Mouse (Mus musculus): ENCODE measurements around the gene Gm17571. TPM values are rescaled to one million over a fixed set of nuclear protein-coding genes. Genes with fewer than 3 reads are reported as not detected.

Gm17571 gene
- polyA plus RNA-seq, 1 experiment from 2014 or later, result not detected

DNA sequence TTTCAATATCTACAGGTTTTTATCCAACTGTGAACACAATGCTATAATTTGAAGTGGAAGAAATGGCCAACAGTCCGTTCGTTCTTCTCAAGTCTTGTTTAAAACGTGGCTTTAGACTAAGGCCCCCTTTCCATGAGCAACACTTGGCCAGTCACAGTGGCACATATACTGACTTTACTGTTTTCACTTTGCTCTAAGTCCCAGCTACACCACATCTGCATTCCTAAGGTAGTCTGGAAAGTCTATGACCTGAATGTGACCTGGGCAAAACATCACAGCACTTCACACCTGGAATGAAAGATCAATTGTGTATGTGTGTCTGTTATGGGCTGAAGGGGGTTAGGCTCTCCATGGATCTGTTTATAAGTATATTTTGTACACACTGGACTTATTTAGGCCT is 2.2 kb upstream of the Gm17571 start:
- no peak for ATAC-seq (ENCODE audit: insufficient read depth, low FRiP score, low read depth)
- H3K27ac ChIP-seq, result no peak overlapping the region
- no peak overlapping the region for H3K9ac ChIP-seq
- H3K36me3 ChIP-seq, result no peaks in the 10 kb centered on the region
- H3K4me2 ChIP-seq, result no peak overlapping the region
- H3K27me3 ChIP-seq (replicated peaks), result no peaks in the 10 kb centered on the region
- H3K4me1 ChIP-seq, result no peaks in the 10 kb centered on the region
- 88% methylated on average over 3 of the region's 3 CpGs for WGBS
- H3K9me3 ChIP-seq, result no peaks in the 10 kb centered on the region
- no peak overlapping the region for H3K4me3 ChIP-seq (replicated peaks)

- Histone ChIP-seq H3K4me2 (no peak overlapping the region), H3K27me3 (replicated peaks) (no peaks in the 10 kb centered on the region), H3K9me3 (no peaks in the 10 kb centered on the region), H3K9ac (no peak overlapping the region), H3K4me1 (0 out of 2 replicates have a peak, but pooled peaks cover 2% of the 10 kb centered on the region), H3K36me3 (no peaks in the 10 kb centered on the region), H3K27ac (no peak overlapping the region), H3K4me3 (replicated peaks) (no peak overlapping the region)
- 87% methylated on average over 1 of the region's 1 CpGs for WGBS
- no peak for ATAC-seq (ENCODE audit: insufficient read depth, low FRiP score, low read depth)
These were observed 317 bp downstream of the Gm17571 start for GRCm38 (mm10) chr9:13446236-13446635.

GRCm38 (mm10) chr9:13443484-13444211 is 2.9 kb downstream of the Gm17571 start:
- no peaks in the 10 kb centered on the region for H3K36me3 ChIP-seq
- 38% methylated on average over 1 of the region's 1 CpGs for WGBS
- no peak overlapping the region for H3K4me3 ChIP-seq (replicated peaks)
- no peaks in the 10 kb centered on the region for H3K27me3 ChIP-seq (replicated peaks)
- H3K4me1 ChIP-seq, result 0 out of 2 replicates have a peak, but pooled peaks cover 2% of the 10 kb centered on the region
- no peak overlapping the region for H3K27ac ChIP-seq
- ATAC-seq (ENCODE audit: insufficient read depth, low FRiP score, low read depth), result no peak
- H3K9me3 ChIP-seq, result no peaks in the 10 kb centered on the region
- no peak overlapping the region for H3K4me2 ChIP-seq
- H3K9ac ChIP-seq, result no peak overlapping the region

DNA sequence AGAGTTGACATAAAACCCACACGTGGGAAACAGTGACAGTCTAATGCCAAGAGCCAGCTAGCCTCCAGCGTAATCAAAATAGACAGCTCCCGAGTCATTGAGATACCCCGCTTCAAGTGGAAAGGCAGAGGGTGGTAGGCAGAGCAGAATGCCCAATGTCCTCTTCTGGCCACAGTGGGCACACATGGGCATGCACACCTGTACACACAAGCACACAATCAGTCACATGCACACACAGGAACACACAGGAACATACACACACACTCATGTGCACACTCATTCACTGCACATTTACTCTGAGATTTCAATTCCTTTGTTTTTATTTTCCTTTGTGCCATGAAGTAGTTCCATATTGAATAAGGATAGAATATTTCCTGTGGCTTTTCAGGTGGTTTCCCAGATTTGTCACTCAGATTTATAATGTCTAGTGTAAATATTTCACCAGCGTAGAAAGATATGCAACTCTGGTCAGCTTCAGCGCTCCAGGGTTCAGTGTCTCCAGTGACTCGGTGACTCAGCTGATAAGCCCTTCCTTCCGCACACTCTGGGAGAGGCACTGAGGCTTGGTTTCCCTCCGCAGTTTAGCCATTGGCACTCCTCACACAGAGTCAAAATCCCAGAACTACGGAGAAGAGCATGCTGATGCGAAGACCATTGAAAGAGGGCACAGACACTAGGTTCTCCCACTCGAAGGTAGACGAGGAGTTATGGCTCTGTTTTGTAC is 4.4 kb downstream of the Gm17571 start:
- 0 out of 2 replicates have a peak overlapping the region, but pooled peaks have one; percentile 12 for H3K27ac ChIP-seq
- H3K27me3 ChIP-seq (replicated peaks), result no peaks in the 10 kb centered on the region
- WGBS, result 63% methylated on average over 13 of the region's 13 CpGs
- no peak overlapping the region for H3K4me3 ChIP-seq (replicated peaks)
- no peak overlapping the region for H3K9ac ChIP-seq
- no peak overlapping the region for H3K4me2 ChIP-seq
- no peaks in the 10 kb centered on the region for H3K36me3 ChIP-seq
- 0 out of 2 replicates have a peak, but pooled peaks cover 2% of the 10 kb centered on the region for H3K4me1 ChIP-seq
- no peaks in the 10 kb centered on the region for H3K9me3 ChIP-seq
- ATAC-seq (ENCODE audit: insufficient read depth, low FRiP score, low read depth), result peak; percentile 82

DNA sequence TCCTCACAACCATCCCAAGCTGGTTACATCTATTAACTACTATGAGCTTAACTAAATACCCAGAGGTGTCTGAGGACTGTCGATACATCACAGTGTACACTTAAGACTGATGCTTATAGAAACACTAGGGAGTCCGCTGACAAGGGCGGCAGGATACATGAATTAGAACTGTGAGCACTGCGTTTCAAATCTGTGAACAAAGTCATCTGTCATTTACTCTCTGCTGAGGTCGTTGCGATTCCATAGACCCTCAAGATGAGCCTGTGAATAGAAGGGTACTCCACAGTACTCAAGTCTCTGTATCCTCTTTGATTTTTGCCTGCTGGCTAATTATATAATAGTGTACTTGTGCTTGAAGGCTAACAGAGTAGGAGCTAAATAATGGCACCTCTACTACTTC is 5.6 kb downstream of the Gm17571 start:
- no peaks in the 10 kb centered on the region for H3K27me3 ChIP-seq (replicated peaks)
- no peak overlapping the region for H3K27ac ChIP-seq
- WGBS, result 78% methylated on average over 6 of the region's 6 CpGs
- H3K36me3 ChIP-seq, result no peaks in the 10 kb centered on the region
- no peaks in the 10 kb centered on the region for H3K9me3 ChIP-seq
- H3K9ac ChIP-seq, result no peak overlapping the region
- H3K4me1 ChIP-seq, result 0 out of 2 replicates have a peak, but pooled peaks cover 2% of the 10 kb centered on the region
- H3K4me3 ChIP-seq (replicated peaks), result no peak overlapping the region
- no peak overlapping the region for H3K4me2 ChIP-seq
- ATAC-seq (ENCODE audit: insufficient read depth, low FRiP score, low read depth), result no peak

- H3K9ac ChIP-seq, result no peak overlapping the region
- H3K27ac ChIP-seq, result no peak overlapping the region
- H3K4me2 ChIP-seq, result no peak overlapping the region
- H3K27me3 ChIP-seq (replicated peaks), result no peaks in the 10 kb centered on the region
- no peaks in the 10 kb centered on the region for H3K9me3 ChIP-seq
- H3K4me1 ChIP-seq, result 0 out of 2 replicates have a peak, but pooled peaks cover 1% of the 10 kb centered on the region
- H3K36me3 ChIP-seq, result no peaks in the 10 kb centered on the region
- no peak overlapping the region for H3K4me3 ChIP-seq (replicated peaks)
- 69% methylated on average over 6 of the region's 6 CpGs for WGBS
- no peak for ATAC-seq (ENCODE audit: insufficient read depth, low FRiP score, low read depth)
These were observed 13.0 kb downstream of the Gm17571 start for GRCm38 (mm10) chr9:13433501-13434090.

DNA sequence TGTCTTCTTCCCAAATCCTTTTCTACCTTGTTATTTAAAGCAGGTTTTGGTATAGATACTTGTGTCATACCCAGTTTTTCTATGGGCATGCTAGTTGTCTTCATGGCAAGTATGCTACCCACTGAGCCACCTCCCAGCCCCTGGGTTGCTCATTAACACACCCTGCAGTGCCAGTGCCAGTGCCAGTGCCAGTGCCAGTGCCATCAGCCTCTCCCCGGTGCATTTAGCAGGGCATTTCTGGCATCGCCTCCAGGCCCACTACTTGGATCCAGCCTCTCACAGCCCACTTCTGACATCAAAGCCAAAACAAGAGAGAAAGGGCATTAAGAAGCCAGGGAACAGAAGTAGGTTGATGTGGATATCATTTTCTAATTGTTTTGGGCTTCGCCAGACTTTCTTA is 14.9 kb downstream of the Gm17571 start:
- Histone ChIP-seq H3K27ac (no peak overlapping the region), H3K4me3 (replicated peaks) (no peak overlapping the region), H3K4me2 (no peak overlapping the region), H3K4me1 (0 out of 2 replicates have a peak, but pooled peaks cover 3% of the 10 kb centered on the region), H3K9ac (no peak overlapping the region), H3K27me3 (replicated peaks) (no peaks in the 10 kb centered on the region), H3K36me3 (no peaks in the 10 kb centered on the region), H3K9me3 (no peaks in the 10 kb centered on the region)
- no peak for ATAC-seq (ENCODE audit: insufficient read depth, low FRiP score, low read depth)
- WGBS, result 85% methylated on average over 3 of the region's 3 CpGs

- Histone ChIP-seq H3K36me3 (no peaks in the 10 kb centered on the region), H3K4me2 (no peak overlapping the region), H3K9me3 (no peaks in the 10 kb centered on the region), H3K4me3 (replicated peaks) (no peak overlapping the region), H3K9ac (no peak overlapping the region), H3K4me1 (0 out of 2 replicates have a peak, but pooled peaks cover 3% of the 10 kb centered on the region), H3K27ac (no peak overlapping the region), H3K27me3 (replicated peaks) (no peaks in the 10 kb centered on the region)
- ATAC-seq (ENCODE audit: insufficient read depth, low FRiP score, low read depth), result no peak
These were observed 15.8 kb downstream of the Gm17571 start for GRCm38 (mm10) chr9:13430744-13431143.

DNA sequence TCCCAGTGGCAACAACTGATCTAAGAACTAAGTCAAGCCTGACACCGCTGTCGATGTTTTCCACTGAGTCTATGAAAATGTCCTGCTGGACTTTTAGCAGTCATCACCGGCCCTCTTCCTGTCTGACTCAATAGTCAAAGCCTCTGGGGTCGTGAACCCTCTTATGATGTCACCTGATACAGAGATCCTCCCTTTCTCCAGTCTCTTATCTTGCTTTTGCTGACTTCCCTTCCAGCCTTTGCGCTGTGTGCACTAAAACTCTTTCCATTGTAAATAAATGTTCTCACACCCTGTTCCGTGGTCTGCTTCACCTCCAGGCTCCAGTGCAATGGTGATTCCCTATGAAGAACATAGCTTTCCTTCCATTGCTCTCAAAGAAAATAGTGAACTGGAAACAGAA is 16.3 kb downstream of the Gm17571 start:
- no peaks in the 10 kb centered on the region for H3K27me3 ChIP-seq (replicated peaks)
- H3K4me2 ChIP-seq, result no peak overlapping the region
- H3K9me3 ChIP-seq, result no peaks in the 10 kb centered on the region
- no peaks in the 10 kb centered on the region for H3K36me3 ChIP-seq
- 57% methylated on average over 6 of the region's 6 CpGs for WGBS
- H3K4me1 ChIP-seq, result peaks cover 6% of the 10 kb centered on the region; the same call in 1 of the 2 replicates
- H3K27ac ChIP-seq, result no peak overlapping the region
- no peak overlapping the region for H3K4me3 ChIP-seq (replicated peaks)
- no peak overlapping the region for H3K9ac ChIP-seq
- peak; percentile 43; the same call in 1 of the 2 replicates for ATAC-seq (ENCODE audit: insufficient read depth, low FRiP score, low read depth)

DNA sequence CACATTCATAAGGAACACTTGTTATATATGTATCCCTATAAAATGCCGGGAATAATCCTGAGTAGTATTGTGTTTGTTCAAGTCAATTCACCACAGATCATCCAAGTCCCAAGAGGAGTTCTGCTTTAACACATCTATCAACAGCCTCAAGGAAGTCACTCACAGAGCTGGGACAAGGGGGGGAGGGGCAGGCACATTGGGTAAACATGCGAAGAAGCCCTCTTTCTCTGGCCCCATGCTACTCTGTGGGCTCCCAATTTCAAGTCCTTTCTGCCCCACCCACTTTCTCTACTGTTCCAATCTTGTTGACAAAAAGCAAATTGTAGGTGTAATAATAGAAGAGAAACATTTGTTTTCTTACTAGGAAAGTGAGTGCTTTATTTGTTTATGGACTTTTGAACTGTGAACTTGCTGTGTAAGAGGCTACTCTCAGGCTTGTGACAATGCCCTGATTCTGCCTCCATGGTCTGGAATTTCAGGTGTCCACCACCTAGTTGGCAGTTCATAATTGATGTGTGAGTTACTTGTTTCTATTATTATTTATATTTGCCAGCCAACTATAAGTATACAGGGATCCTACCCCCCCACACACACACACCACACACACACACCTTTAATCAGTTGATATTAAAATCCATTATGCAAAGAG is 17.0 kb downstream of the Gm17571 start:
- H3K27ac ChIP-seq, result no peak overlapping the region
- no peaks in the 10 kb centered on the region for H3K27me3 ChIP-seq (replicated peaks)
- H3K4me3 ChIP-seq (replicated peaks), result no peak overlapping the region
- WGBS, result 40% methylated on average over 2 of the region's 2 CpGs
- ATAC-seq (ENCODE audit: insufficient read depth, low FRiP score, low read depth), result no peak
- no peaks in the 10 kb centered on the region for H3K36me3 ChIP-seq
- no peak overlapping the region for H3K9ac ChIP-seq
- H3K4me2 ChIP-seq, result no peak overlapping the region
- H3K4me1 ChIP-seq, result peaks cover 13% of the 10 kb centered on the region; the same call in 1 of the 2 replicates
- H3K9me3 ChIP-seq, result no peaks in the 10 kb centered on the region

DNA sequence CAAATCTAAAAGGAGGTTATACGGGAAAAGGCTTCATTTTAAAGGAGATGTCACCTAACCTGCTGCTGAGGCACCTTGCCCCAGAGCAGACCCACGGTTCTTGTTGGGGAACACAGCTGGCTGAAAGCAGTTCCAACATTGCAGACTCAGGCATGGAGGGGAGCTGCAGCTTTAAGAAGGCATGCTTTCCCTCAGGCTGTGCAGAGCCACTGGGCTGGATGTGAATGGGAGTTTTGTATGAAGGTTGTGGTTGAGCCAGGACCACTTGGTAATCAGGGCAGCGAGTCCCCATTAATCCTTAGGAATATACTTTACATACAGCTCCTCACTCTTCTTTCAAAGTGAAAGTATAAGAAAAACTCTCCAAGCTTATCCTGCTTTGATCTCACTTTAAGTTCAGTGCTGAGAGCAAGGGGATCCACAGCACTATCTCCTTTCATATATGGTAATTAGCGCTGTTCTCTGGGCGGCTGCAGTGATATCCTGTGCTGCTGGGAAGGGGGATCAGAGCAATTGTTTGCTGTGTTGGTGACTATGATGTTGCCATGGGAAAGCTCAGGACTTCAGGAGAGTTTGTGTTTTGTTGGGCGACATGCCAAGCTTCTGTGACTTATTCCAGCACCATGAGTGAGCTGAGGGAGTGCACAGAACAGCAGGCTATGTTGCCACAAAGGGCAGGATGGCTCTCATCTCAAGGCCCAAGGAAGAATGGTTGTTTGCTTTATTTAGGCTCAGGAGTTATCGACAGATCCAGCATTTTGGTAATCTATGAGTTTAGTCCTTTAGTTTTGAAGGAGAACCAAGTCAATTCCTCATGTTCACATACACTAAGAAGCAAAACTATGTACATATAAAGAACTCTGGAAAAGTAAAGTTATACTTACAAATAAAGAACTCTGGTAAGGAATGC is 21.3 kb downstream of the Gm17571 start:
- Histone ChIP-seq H3K27ac (peak overlapping the region; percentile 63; the same call in 1 of the 2 replicates), H3K4me2 (peak overlapping the region; percentile 17), H3K9me3 (no peaks in the 10 kb centered on the region), H3K36me3 (no peaks in the 10 kb centered on the region), H3K4me1 (peaks cover 13% of the 10 kb centered on the region; the same call in 1 of the 2 replicates), H3K9ac (no peak overlapping the region), H3K4me3 (replicated peaks) (0 out of 2 replicates have a peak overlapping the region, but pooled peaks have one; percentile 1), H3K27me3 (replicated peaks) (no peaks in the 10 kb centered on the region)
- WGBS, result 28% methylated on average over 7 of the region's 7 CpGs
- peak; percentile 68; the same call in 1 of the 2 replicates for ATAC-seq (ENCODE audit: insufficient read depth, low FRiP score, low read depth)

Data from stomach, embryonic 15.5 days (tissue).